Mouse (Mus musculus) cerebellum, adult 2 months (tissue): ENCODE results near the gene Lmtk2.

ENCODE experiments used
- CTCF ChIP-seq: fragments of 200-500 bp; IDR thresholded peaks from 2 replicates; pipeline ENCODE4 v1.5.1; 2011; ENCODE audit warnings: low read depth, mild to moderate bottlenecking, control low read depth, low read length, moderate library complexity, borderline replicate concordance; ENCODE audit not compliant: insufficient read depth
- POLR2A ChIP-seq: fragments of 200-500 bp; IDR thresholded peaks from 2 replicates; pipeline ENCODE4 v1.6.1; 2011; ENCODE audit warnings: low read length, control low read depth, borderline replicate concordance; ENCODE audit not compliant: insufficient read depth

- TF ChIP-seq POLR2A (no peak), CTCF (no peak)
Observed at GRCm38 (mm10) chr5:144182542-144183247, 82.5 kb downstream of the Lmtk2 start.
